Mouse (Mus musculus): ENCODE results near the gene C1ql2.

DNA sequence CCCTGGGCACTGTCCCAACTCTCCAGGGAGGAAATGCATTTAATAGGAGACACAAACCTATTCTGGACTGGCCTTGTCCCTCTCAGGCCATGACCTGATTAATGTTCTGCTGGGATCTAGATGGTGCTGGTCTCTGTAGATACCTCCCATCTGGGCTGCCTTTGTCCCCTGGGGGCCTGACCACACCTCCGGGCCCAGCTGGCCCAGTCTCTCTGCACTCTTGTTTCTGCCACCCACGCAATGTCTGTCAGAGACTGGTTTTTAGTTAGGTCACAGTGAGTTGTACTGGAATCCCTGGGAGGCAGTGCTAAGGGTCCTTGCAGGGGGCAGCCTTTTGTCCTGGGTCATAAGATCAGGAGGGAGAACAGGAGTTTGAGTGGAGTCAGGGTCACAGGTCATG lies 34.5 kb downstream of the C1ql2 start:
- TF ChIP-seq CTCF (conservative IDR thresholded peaks at IDR 0.05; ENCODE audit: insufficient read depth, insufficient read length, low read depth, low read length) (no peak), POLR2A (IDR thresholded peaks at IDR 0.05; ENCODE audit: low read depth, low read length) (no peak)
